Mouse (Mus musculus) midbrain, embryonic 11.5 days (tissue): ENCODE measurements at regions not wholly inside any gene's neighbourhood (a gene's known extent, or its start where the extent isn't known, plus 50 kb on each side); places are given as distances from the start of the nearest gene placed in this dataset.

Experiments used
- ATAC-seq: fragments of 200-750 bp; cut with Nextera tagmentation; 2 replicates; pipeline ENCODE4 v1.8.0; 2017; ENCODE audit warnings: moderate TSS enrichment, moderate library complexity; ENCODE audit not compliant: low FRiP score
- DNase-seq: peaks from one replicate; pipeline ENCODE4 v3.0.0; 2015; ENCODE audit warnings: low spot score; ENCODE audit errors: missing footprints
- H3K27ac ChIP-seq: fragments of 300-500 bp; sonication (generic); 2 replicates; pipeline ENCODE4 v1.5.1; 2014; ENCODE audit warnings: low read depth, low read length
- H3K27me3 ChIP-seq: fragments of 300-500 bp; sonication (generic); 2 replicates; pipeline ENCODE4 v1.6.1; 2014; ENCODE audit warnings: mild to moderate bottlenecking, low read length, moderate library complexity, mixed read lengths; ENCODE audit not compliant: control insufficient read depth, insufficient read depth
- H3K36me3 ChIP-seq: fragments of 300-500 bp; sonication (generic); 2 replicates; pipeline ENCODE4 v1.6.1; 2014; ENCODE audit warnings: mild to moderate bottlenecking, low read length, moderate library complexity, mixed read lengths; ENCODE audit not compliant: control insufficient read depth, insufficient read depth
- H3K4me1 ChIP-seq: fragments of 300-500 bp; sonication (generic); 2 replicates; pipeline ENCODE4 v1.6.1; 2014; ENCODE audit warnings: low read length; ENCODE audit not compliant: control insufficient read depth, insufficient read depth
- H3K4me2 ChIP-seq: fragments of 300-500 bp; sonication (generic); 2 replicates; pipeline ENCODE4 v1.6.1; 2014; ENCODE audit warnings: mild to moderate bottlenecking, moderate library complexity
- H3K4me3 ChIP-seq: fragments of 300-500 bp; sonication (generic); 2 replicates; pipeline ENCODE4 v1.5.1; 2014; ENCODE audit warnings: low read depth, low read length
- H3K9ac ChIP-seq: fragments of 300-500 bp; sonication (generic); 2 replicates; pipeline ENCODE4 v1.6.1; 2014; ENCODE audit warnings: low read length
- H3K9me3 ChIP-seq: fragments of 300-500 bp; sonication (generic); 2 replicates; pipeline ENCODE4 v1.6.1; 2016; ENCODE audit warnings: low read length; ENCODE audit not compliant: control insufficient read depth
- WGBS: fragments of 180-500 bp; shearing (Covaris S2); extraction: QIAGEN DNeasy Blood & Tissue Kit; methylation state at CpG from one replicate; pipeline ENCODE4 v1.1.7; 2014; 5-methylcytosine and 5-hydroxymethylcytosine counted together

DNA sequence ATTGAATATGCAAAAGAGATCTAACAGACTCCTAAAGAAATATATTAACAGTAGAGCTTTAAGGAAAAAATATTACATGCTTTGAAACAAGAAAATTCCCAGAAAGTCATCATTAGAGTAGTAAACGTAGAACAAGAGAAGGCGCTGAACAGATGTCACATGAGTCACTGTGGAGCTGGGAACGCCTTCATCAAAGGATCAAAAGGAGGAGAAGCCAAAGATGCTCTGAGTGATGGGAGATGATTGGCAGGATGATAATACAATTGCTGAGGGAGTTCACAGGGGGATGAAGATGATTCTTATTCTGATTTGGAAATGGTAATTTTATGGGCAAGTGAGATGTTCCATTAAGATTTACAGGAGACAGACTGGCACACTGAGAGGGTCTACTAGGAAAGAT is 417.1 kb upstream of the Syt1 start:
- ATAC-seq (no peak), DNase-seq (no peak)
- Histone ChIP-seq H3K27me3 (no peaks in the 10 kb centered on the region), H3K4me3 (no peak overlapping the region), H3K4me2 (no peak overlapping the region), H3K27ac (no peak overlapping the region), H3K36me3 (no peaks in the 10 kb centered on the region), H3K9ac (no peak overlapping the region), H3K9me3 (no peaks in the 10 kb centered on the region), H3K4me1 (no peaks in the 10 kb centered on the region)
- 86% methylated on average over 3 of the region's 3 CpGs for WGBS

GRCm38 (mm10) chr10:109407011-109407410 is 396.2 kb upstream of the Syt1 start:
- Histone ChIP-seq H3K36me3 (no peaks in the 10 kb centered on the region), H3K9ac (no peak overlapping the region), H3K4me3 (no peak overlapping the region), H3K9me3 (no peaks in the 10 kb centered on the region), H3K4me2 (no peak overlapping the region), H3K27me3 (no peaks in the 10 kb centered on the region), H3K27ac (no peak overlapping the region), H3K4me1 (no peaks in the 10 kb centered on the region)
- DNase-seq = no peak
- WGBS = 86% methylated on average over 3 of the region's 3 CpGs
- ATAC-seq = no peak

DNA sequence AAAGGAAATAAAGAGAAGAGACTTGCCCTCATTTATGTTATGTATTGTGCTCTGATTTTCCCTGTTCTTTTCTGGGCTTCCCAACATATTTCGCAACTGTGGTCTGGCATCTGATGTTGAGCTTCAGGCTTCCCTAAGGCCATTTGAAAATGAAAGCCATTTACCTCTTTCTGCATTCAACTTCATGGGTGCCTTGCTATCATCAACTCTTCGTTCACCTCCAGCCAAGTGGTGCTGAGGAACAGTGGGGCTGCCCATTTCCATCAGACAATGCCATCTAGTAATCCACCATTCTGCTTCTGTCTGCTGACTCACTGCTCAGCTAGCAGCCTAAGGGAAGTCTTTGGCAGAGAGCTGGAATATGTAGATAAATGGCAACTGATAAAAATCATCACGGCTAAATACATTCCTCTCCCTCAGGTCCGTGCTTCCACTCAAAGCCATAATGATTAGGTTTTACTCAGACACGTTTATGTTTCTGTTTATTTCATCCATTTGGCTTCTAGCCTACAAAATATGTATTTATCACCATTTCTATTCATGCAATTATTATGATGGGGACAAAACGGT is 394.4 kb upstream of the Syt1 start:
- no peak for ATAC-seq
- DNase-seq = no peak
- H3K36me3 ChIP-seq = no peaks in the 10 kb centered on the region

DNA sequence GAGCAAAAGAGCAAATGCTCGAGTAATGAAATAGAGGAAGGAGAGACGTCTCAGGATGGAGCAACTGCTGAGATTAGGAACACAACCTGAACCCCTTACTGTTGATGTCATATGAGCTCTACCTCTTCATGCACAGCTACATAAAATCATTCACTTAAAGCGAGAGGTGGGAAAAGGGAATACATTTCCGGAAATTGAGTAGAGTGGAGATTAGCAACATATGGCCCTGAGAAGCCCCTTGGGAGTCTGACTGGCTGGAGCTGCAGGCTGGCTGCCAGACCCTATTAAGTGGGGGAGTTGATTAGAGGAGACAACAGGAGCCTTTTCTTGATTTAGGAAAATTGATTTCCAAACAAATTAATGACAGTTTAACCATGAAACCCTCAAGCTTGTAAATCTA is 373.0 kb upstream of the Syt1 start:
- ATAC-seq = 0 out of 2 replicates have a peak, but pooled peaks have one; percentile 65
- no peak overlapping the region for H3K9ac ChIP-seq
- no peaks in the 10 kb centered on the region for H3K4me1 ChIP-seq
- no peak overlapping the region for H3K4me3 ChIP-seq
- H3K27ac ChIP-seq = no peak overlapping the region
- no peaks in the 10 kb centered on the region for H3K27me3 ChIP-seq
- H3K36me3 ChIP-seq = no peaks in the 10 kb centered on the region
- no peak for DNase-seq
- H3K9me3 ChIP-seq = no peaks in the 10 kb centered on the region
- WGBS = 76% methylated on average over 4 of the region's 4 CpGs
- H3K4me2 ChIP-seq = no peak overlapping the region

More for the DNA sequence above, 394.4 kb upstream of the Syt1 start:
- Histone ChIP-seq H3K9me3 (no peaks in the 10 kb centered on the region), H3K4me3 (no peak overlapping the region), H3K27me3 (no peaks in the 10 kb centered on the region), H3K9ac (no peak overlapping the region), H3K27ac (no peak overlapping the region), H3K4me1 (no peaks in the 10 kb centered on the region), H3K4me2 (no peak overlapping the region)
- 90% methylated on average over 6 of the region's 6 CpGs for WGBS

DNA sequence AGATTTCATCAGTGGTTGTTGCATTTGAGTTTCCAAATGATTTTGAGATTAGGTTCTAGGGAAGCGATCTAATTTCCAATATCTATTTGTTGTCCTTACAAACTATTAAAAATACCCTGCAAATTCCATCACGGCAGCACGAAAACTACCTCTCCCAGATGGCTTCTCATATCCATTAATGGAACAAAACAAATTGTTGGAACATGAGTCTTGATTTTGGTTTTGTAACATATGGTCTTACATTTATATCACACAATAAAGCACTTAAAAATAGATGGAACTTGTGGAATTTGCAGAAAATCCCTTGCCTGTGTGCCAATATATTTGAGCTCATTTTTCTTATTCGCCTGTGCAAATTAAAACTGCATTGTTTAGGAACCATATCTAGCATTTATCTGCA is 368.1 kb upstream of the Syt1 start:
- Histone ChIP-seq H3K36me3 (no peaks in the 10 kb centered on the region), H3K9me3 (no peaks in the 10 kb centered on the region), H3K9ac (no peak overlapping the region), H3K4me2 (no peak overlapping the region), H3K4me1 (no peaks in the 10 kb centered on the region), H3K27me3 (no peaks in the 10 kb centered on the region), H3K4me3 (no peak overlapping the region), H3K27ac (no peak overlapping the region)
- ATAC-seq (no peak), DNase-seq (no peak)
- 88% methylated on average over 4 of the region's 4 CpGs for WGBS

DNA sequence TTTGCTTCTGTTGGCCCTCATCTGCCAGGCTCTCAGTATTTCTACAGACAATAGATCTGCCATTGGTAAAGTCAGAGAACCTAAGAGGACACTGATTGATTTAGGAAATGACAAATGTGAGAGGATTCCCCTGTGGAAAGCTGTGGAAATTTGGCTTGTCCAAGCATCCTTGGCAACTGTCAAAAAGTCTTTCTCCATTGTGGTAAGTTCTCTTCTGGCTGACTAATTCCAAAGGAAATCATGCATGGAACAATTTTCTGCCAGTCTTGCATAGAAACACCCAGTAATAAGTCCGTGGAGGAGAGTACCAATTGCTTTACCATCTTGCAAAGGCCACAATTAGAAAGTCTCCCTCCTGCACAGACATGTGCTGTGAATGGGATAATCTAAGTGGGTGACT is 349.4 kb upstream of the Syt1 start:
- Histone ChIP-seq H3K4me2 (no peak overlapping the region), H3K9me3 (no peaks in the 10 kb centered on the region), H3K27ac (no peak overlapping the region), H3K4me1 (no peaks in the 10 kb centered on the region), H3K4me3 (no peak overlapping the region), H3K27me3 (no peaks in the 10 kb centered on the region), H3K9ac (no peak overlapping the region), H3K36me3 (no peaks in the 10 kb centered on the region)
- ATAC-seq (no peak), DNase-seq (no peak)
- WGBS = 79% methylated on average over 1 of the region's 1 CpGs

DNA sequence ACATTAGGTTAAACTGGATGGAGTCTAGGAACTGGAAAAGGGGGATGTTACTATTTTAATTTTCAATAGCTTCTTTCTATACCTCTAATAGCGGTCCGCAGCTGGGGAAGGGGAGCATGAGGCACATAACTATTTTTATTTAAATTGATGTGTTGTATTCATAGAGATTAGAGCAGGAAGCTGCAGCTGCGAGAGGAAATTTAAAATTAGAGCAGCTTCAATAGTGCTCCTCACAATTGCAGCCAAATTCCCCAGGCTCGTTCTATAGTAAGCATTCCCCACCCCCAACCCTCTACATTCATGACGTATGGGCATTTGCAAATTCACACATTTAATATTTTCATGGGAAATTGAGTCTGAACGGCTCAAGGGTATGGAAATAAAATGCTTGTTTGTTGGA is 348.0 kb upstream of the Syt1 start:
- Histone ChIP-seq H3K4me3 (no peak overlapping the region), H3K36me3 (no peaks in the 10 kb centered on the region), H3K4me2 (no peak overlapping the region), H3K4me1 (no peaks in the 10 kb centered on the region), H3K27me3 (no peaks in the 10 kb centered on the region), H3K27ac (no peak overlapping the region), H3K9ac (no peak overlapping the region), H3K9me3 (no peaks in the 10 kb centered on the region)
- 76% methylated on average over 6 of the region's 6 CpGs for WGBS
- DNase-seq = no peak
- no peak for ATAC-seq

- ATAC-seq (no peak), DNase-seq (no peak)
- 87% methylated on average over 7 of the region's 7 CpGs for WGBS
These were observed 322.1 kb upstream of the Syt1 start for GRCm38 (mm10) chr10:109332846-109333386.

GRCm38 (mm10) chr10:109309286-109309685 is 298.5 kb upstream of the Syt1 start:
- no peaks in the 10 kb centered on the region for H3K4me1 ChIP-seq
- no peaks in the 10 kb centered on the region for H3K27me3 ChIP-seq
- no peak overlapping the region for H3K9ac ChIP-seq
- 76% methylated on average over 6 of the region's 6 CpGs for WGBS
- ATAC-seq (no peak), DNase-seq (no peak)
- no peaks in the 10 kb centered on the region for H3K9me3 ChIP-seq
- H3K4me3 ChIP-seq = no peak overlapping the region
- H3K27ac ChIP-seq = no peak overlapping the region
- no peaks in the 10 kb centered on the region for H3K36me3 ChIP-seq
- H3K4me2 ChIP-seq = no peak overlapping the region

More at GRCm38 (mm10) chr10:109332846-109333386, 322.1 kb upstream of the Syt1 start:
- Histone ChIP-seq H3K4me3 (no peak overlapping the region), H3K36me3 (no peaks in the 10 kb centered on the region), H3K27me3 (no peaks in the 10 kb centered on the region), H3K4me2 (no peak overlapping the region), H3K9me3 (no peaks in the 10 kb centered on the region), H3K9ac (no peak overlapping the region), H3K27ac (no peak overlapping the region), H3K4me1 (no peaks in the 10 kb centered on the region)
